24 mouse cellular contexts compared by ENCODE assay signal in genomic region chr7:105458546-105458945, GRCm38 (mm10). TPM values are rescaled to one million over a fixed set of nuclear protein-coding genes. Genes with fewer than 3 reads are reported as not detected.
"Had no signal": no experiment of that assay in that cellular context is flagged by ENCODE, and none has a peak within 500 bp of the region (broad histone marks: within the 10 kb centered on the region; RNA-seq: fewer than 3 reads in every experiment).

No protein-coding gene starts in this region.

- DNase-seq: lung, adult 18-20 months; lung, embryonic 14.5 days; lung, postnatal 10 days; lung, postnatal 36 days; midbrain, embryonic 14.5 days; retina, postnatal 1 day; right cerebral cortex, adult 18-20 months; right cerebral cortex, postnatal 25 days; right cerebral cortex, postnatal 4 days; spleen, adult 18-20 months; thymus, adult 18-20 months; thymus, postnatal 14 days; thymus, postnatal 36 days had no signal

- H3K27ac ChIP-seq: liver, embryonic 14.5 days; midbrain, embryonic 10.5 days; midbrain, embryonic 12.5 days; neural tube, embryonic 13.5 days; neural tube, embryonic 15.5 days had no signal

- H3K4me3 ChIP-seq: midbrain, embryonic 10.5 days; midbrain, embryonic 12.5 days; myocyte; neural tube, embryonic 13.5 days; neural tube, embryonic 15.5 days had no signal

- H3K4me1 ChIP-seq: midbrain, embryonic 10.5 days; midbrain, embryonic 12.5 days; neural tube, embryonic 13.5 days; neural tube, embryonic 15.5 days had no signal

RNA-seq across cellular contexts. Expression of gene Cckbr, which starts 33.0 kb away (rescaled TPM):
- polyA plus RNA-seq: liver, embryonic 14.5 days; liver, embryonic 16.5 days; myocyte; neural tube, embryonic 11.5 days had no signal

RNA-seq across cellular contexts. Expression of gene Cnga4, which starts 54.2 kb away (rescaled TPM):
- polyA plus RNA-seq: liver, embryonic 16.5 days; lung, embryonic 16.5 days; midbrain, embryonic 10.5 days; neural tube, embryonic 11.5 days; stomach, embryonic 14.5 days; stomach, embryonic 16.5 days had no signal
